Mouse (Mus musculus) C2C12 (cell line): ENCODE measurements around the gene Luc7l2.

Experiments used
- CEBPB ChIP-seq: IDR thresholded peaks from one replicate; pipeline ENCODE4 v1.6.1; 2011; ENCODE audit warnings: low read depth, mild to moderate bottlenecking, control low read depth, moderate library complexity
- CTCF ChIP-seq: IDR thresholded peaks from one replicate; pipeline ENCODE4 v1.5.1; 2011; ENCODE audit not compliant: control insufficient read depth, insufficient read depth, insufficient read length
- FOSL1 ChIP-seq: IDR thresholded peaks from one replicate; pipeline ENCODE4 v1.8.0; 2011; ENCODE audit warnings: mild to moderate bottlenecking, low read length; ENCODE audit not compliant: poor library complexity, insufficient read depth, severe bottlenecking
- MAX ChIP-seq: IDR thresholded peaks from one replicate; pipeline ENCODE4 v1.6.1; 2011; ENCODE audit warnings: mild to moderate bottlenecking, control low read depth
- MYOG ChIP-seq: IDR thresholded peaks from one replicate; pipeline ENCODE4 v1.6.1; 2011; ENCODE audit not compliant: control insufficient read depth, insufficient read length; ENCODE audit errors: extremely low read depth
- USF1 ChIP-seq: IDR thresholded peaks from one replicate; pipeline ENCODE4 v1.6.1; 2011; ENCODE audit warnings: low read depth, mild to moderate bottlenecking, control low read depth, moderate library complexity

- TF ChIP-seq FOSL1 (no peak), CTCF (no peak), CEBPB (no peak), USF1 (no peak), MAX (no peak), MYOG (no peak)
Observed at GRCm38 (mm10) chr6:38641645-38642044, 90.5 kb downstream of the Luc7l2 start.
